Mouse (Mus musculus): Measurements from ENCODE around the gene Faap20.

DNA sequence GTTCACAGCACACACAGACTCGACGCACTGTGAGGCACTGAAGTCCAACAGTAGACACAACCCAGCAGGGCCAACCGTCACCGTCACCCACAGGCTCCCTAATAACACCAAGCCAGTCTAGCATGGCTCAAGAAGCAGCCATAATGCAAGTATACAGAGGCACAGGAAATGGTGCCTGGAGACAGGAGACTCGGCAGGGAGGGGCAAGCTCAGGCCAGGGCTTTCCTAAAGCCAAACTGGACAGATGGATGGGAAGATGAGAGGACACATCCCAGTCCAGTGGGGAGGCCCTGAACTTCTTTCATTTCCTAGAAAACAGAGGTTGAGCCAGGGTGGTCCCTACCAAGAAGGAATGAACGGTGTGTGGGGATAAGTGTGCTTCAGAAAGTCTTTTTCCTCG, 41.0 kb upstream of the Faap20 start:
- no peak for TF ChIP-seq CTCF (IDR thresholded peaks at IDR 0.05; ENCODE audit: low read depth, low read length)
- no peak for TF ChIP-seq POLR2A (IDR thresholded peaks at IDR 0.05; ENCODE audit: insufficient read depth, low read length)
